Mouse (Mus musculus) cerebellum, adult 8-10 months (tissue): ENCODE results near the gene Mvb12a.

Experiments used
- DNase-seq: peaks from one replicate; pipeline ENCODE4 v3.0.0; 2022

Mvb12a gene

DNA sequence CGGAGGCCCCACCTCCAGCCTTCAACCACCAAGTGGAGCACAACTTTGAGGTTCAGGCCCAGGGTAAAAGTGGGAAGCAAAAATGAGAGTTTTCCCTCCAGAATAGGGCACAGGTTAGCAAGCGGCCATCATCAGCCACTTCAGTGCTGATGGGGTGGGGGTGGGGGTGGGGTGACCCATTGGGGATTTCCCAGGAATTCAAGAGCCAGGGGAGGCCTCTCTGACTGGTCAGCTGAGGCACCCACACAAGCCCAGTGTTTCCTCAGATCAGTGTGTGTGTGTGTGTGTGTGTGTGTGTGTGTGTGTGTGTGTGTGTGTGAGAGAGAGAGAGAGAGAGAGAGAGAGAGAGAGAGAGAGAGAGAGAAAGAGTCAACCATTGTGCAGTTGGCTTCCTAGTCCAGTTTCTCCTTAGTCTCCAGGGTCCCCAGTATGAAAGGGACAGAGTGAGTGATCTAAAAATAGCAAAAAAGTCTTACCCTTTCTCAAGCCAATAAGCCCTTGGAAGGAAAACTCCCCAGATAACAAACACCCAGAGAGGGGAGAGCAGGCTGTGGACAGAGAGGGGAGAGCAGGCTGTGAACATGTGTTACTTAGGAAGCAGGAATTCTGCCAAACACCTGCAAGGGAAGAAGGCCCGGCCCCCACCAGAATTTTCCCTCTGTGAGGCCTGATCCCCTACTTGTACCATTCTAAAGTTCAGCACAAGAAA, 15.4 kb upstream of the Mvb12a start:
- no peak for DNase-seq

DNA sequence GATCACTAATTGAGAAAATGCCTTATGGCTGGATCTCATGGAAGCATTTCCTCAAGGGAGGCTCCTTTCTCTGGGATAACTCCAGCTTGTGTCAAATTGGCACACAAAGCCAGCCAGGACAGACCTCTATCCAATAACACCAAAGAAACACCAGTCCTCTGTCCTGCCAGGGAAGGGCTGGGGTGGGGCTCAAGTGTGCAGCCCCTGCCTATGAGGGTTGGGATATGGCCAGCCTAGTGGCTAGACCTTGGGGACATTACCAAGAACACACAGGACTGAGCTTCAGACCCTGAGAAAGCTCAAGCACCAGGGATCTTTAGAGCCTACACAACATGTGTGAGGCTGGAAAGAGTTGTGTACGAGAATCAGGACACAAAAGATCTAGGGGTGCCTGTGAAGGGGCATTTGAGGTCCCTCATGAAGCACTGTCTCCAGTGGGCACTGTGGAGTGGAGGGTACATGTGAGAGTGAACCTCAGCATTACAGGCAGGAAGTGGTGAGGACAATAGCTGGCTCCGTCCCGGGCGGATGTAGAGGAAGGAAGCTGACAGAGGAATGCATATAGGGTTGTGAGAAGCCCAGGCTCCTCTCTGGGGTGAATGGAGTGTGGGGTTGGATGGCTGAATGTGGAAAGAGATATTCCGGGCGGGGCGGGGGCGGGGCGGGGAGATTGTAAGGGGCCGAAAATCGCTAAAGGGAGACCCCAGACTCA, 14.2 kb upstream of the Mvb12a start:
- DNase-seq = no peak

GRCm38 (mm10) chr8:71530735-71531467, 11.8 kb upstream of the Mvb12a start:
- peak; percentile 47 for DNase-seq

DNA sequence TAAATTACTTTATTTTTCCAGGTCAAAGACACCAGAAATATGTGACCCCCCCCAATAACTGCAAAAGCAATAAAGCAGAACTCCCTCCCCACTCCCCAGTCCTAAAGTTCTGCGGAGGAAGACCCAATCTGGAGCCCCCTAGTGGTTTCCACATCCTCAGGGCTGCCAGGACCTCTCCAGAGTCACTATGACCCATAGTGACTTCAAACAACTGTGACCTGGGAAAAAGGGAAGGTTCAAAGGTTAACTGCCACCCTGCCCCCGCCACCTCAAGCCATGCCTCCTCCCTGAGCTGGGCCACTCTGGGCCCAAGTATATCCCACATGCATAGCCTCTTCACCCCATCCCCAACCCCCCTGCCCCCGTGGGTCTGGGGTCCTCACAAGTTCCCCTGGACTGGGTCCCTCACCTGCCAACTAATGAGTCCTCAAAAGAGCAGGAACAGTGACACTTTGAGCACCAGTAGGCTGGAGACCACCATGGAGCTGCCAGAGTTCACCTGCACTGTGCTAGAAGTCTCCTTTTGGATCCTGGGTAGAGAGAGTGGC, 8.4 kb upstream of the Mvb12a start:
- DNase-seq = no peak

DNA sequence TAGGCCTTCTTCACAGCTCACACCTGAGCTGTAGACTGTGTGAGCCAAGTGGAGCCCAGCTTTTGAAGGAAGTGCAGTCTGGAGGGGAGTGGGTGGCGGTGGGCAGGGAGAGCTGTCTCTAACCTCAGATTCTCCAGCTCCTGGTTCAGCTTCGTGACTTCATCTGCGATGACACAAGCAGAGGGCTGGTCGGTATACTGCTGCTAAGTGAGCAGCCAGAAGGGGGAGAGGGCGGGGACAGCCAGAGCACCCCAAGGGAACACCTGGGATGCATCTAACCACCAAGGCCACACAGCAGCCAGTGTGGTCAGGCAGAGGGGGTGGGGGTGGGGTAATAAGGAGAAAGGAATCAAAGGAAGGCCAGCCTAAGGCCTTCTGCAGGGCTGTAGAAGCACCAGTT, 7.1 kb upstream of the Mvb12a start:
- DNase-seq = no peak

DNA sequence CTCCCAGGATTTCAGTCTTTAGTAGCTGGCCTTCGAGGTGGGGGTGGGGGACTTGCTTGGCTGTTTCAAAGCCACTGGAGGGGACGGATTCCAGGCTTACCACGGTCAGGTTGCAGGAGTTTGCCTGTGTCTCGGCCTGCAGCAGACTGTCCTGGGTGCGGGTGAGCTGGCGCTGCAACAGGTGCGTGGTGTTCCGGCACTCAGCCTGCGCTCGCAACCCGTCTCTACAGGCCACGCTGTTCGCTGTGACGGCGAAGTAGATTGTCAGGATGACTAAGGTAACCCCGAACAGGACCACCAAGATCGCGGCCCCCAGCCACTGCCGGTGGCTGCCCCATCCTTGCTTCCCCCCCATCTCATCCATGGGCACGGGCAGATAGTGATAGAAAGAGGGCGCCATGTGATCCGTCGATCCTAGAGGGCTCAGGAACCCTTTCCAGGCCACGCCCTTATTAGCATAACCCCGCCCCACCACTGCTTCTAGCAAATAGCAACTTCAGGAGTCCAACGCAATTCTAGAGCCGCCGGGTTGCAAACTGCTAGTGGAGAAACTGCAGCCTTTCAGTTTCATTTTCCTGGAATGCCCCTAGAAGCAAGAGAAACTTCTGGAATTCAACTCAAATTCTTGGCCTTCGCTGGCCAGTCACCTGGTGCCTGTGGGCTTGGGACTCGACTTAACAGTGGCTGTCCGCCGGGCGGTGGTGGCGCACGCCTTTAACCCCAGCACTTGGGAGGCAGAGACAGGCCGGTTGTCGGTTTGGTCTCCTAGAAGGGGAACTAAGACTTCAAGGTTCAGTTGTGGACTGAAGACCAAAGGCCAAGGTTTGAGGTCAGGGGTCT, 5.5 kb upstream of the Mvb12a start, which contains the start of gene Bst2:
Gene Bst2 (minus strand): TSS at position 429 of the 840 bp plus-strand sequence.
- DNase-seq = no peak

DNA sequence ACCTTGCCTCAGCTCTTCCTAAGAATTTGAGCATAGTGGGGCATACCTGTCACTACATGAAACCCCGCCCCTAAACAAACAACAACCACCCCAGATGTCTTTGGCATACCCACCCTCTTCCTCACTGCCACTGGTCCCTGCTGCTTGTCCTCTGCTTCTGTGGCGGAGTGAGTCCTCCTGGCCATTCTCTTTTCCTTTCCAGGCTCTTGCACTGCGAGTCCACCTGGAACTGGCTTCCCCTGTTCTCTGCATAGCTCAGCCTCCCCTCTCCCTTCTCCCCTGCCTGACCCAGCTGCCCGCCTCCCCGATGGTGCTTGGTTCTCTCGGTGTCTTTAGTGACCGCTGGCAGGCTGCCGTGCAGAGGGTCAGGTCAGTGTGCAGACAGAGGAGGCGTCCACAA, 1.0 kb downstream of the Mvb12a start:
- DNase-seq = no peak

DNA sequence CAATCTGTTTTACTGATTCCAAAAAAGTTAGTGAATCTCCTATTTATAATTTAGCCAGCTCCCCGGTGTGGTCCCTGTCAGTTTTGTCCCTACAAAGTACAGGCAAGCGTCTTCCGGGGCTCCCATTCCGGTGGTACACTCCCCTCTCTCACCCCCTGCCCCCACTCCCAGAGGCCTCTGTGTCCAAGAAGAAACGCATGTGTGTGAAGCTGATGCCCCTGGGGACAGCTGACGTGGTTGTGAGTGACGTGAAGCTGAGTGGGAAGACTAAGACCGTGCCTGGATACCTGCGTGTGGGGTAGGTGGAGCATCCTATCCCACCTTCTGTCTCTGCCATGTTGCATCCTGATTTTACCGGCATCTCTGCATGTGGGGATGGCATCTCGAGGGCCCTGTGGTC, 2.3 kb downstream of the Mvb12a start:
- no peak for DNase-seq

DNA sequence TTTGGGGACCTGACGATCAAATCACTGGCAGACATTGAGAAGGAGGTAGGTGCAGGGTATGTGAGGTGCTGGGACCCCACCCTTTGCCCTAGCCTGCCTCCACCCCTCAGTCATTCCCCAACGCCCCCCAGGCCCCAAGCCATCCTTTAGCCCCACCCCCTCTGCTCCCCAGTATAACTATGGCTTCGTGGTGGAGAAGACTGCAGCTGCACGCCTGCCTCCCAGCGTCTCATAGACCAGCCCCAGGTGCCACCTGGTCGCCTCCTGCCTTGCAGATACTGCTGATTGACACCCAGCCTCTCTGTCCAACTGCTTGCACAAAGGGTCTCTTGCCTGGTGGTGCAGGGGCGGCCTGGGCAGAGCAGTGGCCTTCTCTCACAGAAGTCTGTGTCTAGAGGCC, 4.9 kb downstream of the Mvb12a start:
- no peak for DNase-seq

- no peak for DNase-seq
Observed at GRCm38 (mm10) chr8:71550754-71551153, 8.0 kb downstream of the Mvb12a start.

GRCm38 (mm10) chr8:71552770-71553169, 10.0 kb downstream of the Mvb12a start:
- DNase-seq = no peak

- no peak for DNase-seq
Observed at GRCm38 (mm10) chr8:71554001-71554400, 11.3 kb downstream of the Mvb12a start.

DNA sequence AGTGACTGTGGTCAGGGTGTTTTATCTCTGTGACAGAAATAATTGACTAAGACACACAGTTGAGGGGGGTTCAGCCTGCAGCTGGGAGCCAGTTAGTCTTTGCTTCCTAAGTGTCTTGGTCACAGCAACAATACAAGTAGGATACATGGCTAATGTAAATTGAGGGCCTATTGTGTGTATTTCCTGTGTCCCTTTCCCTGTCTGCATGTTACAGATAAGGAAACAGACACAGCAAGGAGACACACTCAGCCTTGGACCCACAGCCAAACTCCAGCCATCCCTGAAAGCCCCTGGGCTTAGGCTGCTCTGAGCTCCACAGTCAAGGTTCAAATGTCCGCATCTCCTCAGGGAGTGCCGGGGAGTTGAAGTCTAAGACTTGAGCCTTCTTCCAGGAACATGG, 11.9 kb downstream of the Mvb12a start:
- DNase-seq = no peak

DNA sequence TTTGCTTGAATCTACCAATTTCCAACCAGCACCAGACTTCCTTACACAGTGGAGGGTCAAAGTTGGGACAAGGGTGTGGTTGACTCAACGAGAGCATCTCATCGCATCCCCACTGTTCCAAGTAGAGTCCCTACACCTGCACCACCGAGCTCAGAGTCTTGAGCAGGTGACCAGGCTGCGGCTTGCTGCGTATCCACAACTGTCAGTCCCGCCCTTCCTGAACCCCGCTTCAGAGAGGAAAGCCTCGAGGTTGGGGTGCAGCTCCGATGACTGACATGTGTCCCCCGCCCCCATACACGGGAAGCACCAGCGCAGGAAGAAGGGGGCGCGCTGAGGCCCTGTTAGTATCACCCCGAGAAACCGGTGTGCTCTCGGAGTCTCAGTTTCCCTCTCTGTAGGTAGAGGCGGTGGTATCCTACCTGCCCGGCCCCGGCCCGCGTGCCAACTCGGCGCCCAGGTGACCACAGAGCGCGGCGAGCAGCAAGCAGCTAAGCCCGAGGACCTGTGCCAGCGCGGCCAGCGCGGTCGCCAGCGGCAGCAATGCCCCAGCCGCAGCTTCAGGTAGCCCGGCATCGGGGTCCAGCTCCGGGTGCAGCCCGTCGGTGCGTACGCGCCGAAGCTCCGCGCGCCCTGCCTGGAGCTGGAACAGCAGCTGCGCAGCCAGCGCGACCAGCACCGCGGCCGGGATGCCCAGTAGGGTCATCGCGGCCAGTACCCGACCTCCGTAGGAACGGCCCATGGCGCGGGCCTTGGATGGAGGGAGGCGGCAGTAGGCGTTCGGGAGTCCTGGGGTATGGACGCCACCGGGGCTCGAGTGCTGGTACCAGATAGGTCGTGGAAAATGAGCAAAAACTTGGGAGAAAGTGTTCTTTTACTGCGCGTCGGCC, 15.6 kb downstream of the Mvb12a start, which contains the start of gene Tmem221:
Gene Tmem221 (minus strand): TSS at position 801 of the 887 bp plus-strand sequence.
- no peak for DNase-seq

DNA sequence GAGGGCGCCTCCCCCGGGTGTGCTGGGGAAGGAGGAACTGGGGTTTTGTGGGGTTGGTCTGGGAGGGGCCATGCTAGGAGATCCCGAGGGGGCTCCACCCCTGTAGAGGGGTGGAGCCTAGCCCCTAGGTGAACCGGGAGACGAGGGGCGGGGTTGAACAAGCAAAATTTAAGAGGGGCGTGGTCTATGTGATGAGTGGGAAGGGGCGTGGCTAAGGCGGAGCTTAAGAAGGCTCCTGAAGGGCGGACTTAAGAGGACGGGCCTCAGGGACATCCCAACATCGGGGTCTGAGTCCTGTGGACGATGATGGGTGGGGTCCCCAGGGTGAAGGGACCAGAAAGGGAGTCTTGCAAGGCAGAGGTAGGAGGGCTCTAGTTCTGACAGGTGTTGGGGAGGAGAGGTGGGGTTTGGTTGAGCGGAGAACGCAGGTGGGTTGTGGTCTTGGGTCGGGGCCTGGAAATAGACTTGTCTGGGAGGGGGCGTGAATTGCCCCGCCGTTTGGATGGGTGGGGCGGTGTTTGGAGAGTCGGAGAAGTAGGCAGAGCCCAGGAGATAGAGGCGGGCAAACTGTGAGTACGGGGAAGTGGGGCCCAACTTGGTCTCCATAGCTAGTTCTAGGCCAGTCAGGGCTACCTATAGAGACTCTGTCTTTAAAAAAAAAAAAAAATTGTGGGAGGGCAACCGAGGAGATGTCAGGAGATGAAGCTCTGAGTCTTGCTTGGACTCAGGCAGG, 16.4 kb downstream of the Mvb12a start:
- no peak for DNase-seq

DNA sequence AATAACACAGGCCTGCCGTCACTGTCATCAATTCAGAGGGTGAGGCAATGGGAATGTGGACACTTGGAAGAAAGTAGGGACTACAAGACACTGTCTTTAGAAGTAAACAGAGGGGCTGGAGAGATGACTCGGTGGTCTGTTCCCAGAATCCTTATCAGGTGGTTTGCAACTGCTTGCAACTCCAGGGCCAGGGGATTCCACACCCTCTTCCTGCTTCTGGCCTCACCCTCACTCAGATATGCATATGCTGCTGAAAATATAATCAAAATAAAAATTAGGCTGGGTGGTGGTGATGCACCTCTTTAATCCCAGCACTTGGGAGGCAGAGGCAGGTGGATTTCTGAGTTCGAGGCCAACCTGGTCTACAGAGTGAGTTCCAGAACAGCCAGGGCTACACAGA, 17.3 kb downstream of the Mvb12a start:
- DNase-seq = no peak

DNA sequence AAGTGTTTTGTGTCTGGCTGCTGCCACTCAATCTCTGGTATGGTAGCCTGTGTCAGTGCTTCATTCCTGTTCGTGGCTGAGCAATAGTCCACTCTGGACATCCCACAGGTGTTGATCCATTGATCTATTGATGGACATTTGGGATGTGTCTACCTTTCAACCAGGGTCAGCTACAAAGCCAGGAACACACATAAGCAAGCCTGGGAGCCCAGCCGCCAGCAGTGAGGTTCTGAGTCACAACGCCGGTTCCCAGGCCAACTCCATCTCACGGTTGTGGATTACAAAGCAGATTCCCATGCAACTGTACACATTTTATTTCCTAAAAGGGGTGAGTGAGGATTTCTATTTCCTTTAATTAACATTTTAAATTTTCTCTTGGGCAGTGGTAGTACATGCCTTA, 18.0 kb downstream of the Mvb12a start:
- DNase-seq = no peak

GRCm38 (mm10) chr8:71561401-71561800, 18.7 kb downstream of the Mvb12a start:
- DNase-seq = peak; percentile 57

DNA sequence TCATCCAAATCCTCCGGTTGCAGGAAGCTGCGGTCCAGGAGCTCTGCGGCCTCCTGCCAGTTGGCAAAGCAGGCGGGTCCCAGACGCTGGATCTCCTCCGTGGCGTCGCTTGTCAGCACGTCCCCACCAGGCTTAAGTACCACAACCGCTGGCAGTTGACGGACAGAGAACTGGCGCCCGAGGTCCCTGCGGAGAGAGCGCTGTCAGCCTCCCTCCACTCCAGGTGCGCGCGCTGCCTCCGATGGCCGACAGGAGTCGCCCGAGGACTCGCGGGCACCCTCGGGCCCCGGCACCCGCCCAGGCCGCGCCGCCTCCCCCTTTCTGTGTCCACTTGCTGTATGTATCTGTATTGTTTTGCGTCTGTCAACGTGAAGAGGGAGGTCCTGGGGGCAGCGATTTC, 20.0 kb downstream of the Mvb12a start:
- DNase-seq = peak; percentile 84

GRCm38 (mm10) chr8:71563992-71564391, 21.3 kb downstream of the Mvb12a start:
- peak; percentile 21 for DNase-seq

GRCm38 (mm10) chr8:71566501-71566900, 23.8 kb downstream of the Mvb12a start, which contains the start of gene Nxnl1:
Nxnl1 (minus strand) TSS chr8:71566601.
- DNase-seq = no peak
